Mouse (Mus musculus) thymus, postnatal 25 days (tissue): ENCODE results near the gene Dtd2.

Experiments
- DNase-seq: peaks from one replicate; pipeline ENCODE4 v3.0.0; 2022

Dtd2 gene

DNA sequence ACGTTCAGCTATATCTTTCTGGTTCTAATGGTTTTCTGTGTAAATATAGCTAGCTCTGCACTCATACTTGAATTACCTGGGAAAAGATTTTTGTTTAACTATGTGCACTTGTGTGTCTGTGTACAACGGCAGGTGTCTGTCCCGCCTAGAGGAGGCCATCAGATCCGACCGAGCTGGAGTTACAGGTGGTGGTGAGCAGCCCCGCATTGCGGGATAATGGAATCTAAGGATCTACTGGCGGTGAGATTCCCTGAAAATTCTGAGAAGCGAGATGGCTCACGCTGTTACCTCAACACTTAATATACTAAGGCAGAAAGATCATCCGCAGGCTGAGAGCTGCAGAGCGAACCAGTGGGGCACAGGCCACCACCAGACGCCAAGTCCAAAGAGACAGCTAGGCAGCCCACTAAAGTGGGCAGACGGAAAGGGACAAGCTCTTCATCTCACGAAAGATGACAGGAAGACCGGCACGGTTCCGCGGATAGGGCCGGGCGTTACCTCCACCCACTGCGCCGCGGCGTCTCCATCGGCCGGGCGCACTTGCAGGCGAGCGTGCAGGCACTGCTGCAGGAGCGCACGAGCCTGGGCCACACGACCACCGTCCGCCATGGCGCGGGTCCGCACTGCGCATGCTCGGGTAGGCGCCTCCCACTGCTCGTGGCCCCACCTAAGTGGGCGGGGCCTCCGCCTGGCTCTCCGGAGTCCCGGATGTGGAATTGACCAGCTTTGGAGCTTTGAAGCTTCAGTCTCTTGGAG is at the start of gene Dtd2:
Dtd2 (minus strand) TSS at position 625 of the 756 bp plus-strand sequence.
- peak; percentile 97 for DNase-seq

DNA sequence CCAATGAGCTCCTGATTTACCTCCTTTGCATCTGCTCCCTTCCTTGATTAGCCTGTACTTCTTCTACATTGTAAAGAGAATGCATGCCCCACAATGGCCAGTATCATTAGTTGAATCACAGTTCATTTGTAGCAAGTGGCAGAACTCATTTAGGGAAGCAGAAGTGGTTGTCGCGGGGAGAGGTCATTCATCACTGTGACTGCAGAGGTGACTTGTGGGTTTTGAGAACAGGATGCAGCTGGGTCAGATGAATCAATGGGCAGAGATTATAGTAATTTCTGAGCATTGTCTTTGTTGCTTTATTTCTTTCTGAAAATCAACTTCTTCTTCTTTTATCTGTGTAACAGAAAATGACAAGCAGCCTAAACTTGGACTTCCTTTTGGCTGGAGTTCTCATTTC is 43.0 kb upstream of the Dtd2 start:
- no peak for DNase-seq

- DNase-seq: no peak
These were observed 40.1 kb upstream of the Dtd2 start for GRCm38 (mm10) chr12:52046371-52046770.

GRCm38 (mm10) chr12:52042818-52043336 is 36.6 kb upstream of the Dtd2 start:
- DNase-seq: no peak

DNA sequence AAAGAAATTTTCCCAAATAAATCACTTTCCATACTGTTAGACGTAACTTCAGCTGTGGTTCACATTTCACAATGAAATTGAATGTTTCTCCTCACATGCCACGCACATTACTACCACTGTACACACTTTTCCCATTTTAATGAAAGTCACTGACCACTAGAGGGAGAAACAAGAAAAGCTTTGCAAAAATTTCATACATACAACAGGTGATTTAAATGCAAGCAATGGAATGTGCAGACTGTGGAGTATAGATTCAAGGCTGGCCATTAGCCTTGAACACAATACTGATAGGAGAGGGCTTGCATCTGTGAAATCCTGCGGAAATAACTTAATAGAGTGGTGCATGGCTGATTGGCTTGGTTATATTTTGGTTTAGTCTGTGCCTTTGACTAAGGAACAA is 32.1 kb upstream of the Dtd2 start:
- DNase-seq: no peak

GRCm38 (mm10) chr12:52034956-52035355 is 28.7 kb upstream of the Dtd2 start:
- no peak for DNase-seq

GRCm38 (mm10) chr12:52032276-52032675 is 26.0 kb upstream of the Dtd2 start:
- no peak for DNase-seq

DNA sequence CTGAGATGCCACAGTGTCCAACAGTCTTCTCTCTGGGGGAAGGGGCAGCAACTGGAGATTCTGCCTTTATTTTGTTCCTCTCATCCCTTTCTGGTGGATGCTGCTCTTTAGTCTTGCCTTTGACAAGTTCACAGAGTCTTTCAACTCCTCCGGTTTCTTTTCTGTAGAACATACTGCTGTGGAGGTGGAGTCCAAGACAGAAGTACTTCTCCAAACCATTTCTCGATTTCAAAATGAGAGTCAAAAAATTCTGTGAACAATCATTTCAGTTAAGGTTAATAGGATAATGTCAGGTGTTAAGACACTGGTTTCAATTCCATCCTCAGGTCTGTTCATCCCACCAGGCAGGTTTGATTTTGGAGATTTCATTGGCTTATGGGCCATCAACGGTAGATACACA is 21.7 kb upstream of the Dtd2 start, which contains the start of gene Gpr33:
Gpr33 (minus strand) TSS at position 101 of the 400 bp plus-strand sequence.
- no peak for DNase-seq

- no peak for DNase-seq
These were observed 8.3 kb upstream of the Dtd2 start for GRCm38 (mm10) chr12:52014494-52015029.

DNA sequence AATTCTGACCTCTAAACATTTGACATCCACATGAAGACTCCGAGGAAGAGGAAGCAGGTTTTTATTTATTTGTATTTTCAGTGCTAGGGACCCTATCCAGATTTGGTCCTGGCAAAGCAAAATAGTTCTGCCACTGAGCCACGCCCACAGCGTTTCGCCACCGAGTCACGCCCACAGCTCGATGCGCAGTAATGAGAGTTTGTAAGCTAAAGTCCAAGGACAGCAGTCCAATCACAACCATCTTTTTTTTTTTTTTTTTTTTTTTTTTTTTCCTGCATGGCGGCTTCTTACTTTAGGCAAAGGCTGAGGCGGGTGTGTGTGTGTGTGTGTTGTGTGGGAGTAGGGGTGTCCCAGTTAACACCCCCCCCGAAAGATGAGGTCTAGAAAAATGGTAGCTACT is 7.7 kb upstream of the Dtd2 start:
- no peak for DNase-seq

DNA sequence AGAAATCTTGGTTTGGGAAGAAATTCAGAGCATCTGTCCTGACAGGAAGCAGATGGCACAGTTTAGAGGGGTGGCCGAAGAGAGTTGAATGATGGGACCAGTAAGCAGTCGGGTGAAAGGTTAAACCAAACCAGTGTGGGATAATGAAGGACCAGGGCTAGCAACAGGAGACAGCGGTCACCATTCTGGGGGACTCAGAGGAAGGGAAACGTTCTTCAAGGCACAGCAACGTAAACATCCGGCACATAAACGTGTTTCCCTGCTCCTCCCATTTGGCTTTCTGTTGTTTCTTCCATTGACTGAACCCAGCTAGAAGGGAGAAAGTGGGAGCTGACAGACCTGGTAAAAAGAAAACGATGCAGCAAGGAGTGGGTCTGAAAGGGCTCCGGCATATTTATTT is 7.0 kb upstream of the Dtd2 start:
- no peak for DNase-seq

DNA sequence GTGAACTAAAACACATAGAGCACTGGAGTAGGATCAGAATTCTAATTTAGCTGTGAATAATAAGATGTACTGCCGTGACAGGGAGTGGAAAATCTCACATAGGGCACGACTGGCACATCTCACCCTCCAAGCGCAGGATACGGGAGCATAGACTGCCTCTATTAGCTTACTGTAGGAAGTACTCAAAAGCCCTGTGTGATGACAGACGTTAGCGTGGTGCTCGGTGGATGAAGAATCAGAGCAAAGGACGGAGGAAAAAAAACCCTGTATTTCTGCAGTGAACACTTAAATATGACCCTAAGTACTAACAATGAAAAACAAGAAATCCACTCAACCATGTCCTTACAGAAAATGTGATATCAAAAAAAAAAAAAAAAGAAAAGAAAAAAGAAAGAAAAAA is 5.9 kb upstream of the Dtd2 start:
- DNase-seq: no peak

DNA sequence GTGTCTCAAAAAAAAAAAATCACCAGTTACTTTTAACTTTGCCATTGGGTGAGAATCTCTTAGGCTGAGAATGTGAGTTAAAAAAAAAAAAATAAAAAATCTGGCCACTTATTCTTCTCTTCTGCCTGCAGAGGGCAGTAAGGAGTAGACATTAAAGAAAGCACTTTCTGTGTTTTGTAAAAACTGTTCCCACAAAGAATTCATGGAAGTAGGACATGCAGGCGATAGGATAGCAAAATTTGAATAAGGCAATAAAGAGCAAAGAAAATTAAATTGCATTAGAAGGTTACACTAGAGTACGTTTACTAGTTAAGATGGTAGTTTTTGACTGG is 4.3 kb upstream of the Dtd2 start:
- DNase-seq: no peak

GRCm38 (mm10) chr12:52009928-52010629 is 3.8 kb upstream of the Dtd2 start:
- DNase-seq: no peak

GRCm38 (mm10) chr12:52006633-52006994 is 313 bp upstream of the Dtd2 start:
- no peak for DNase-seq

DNA sequence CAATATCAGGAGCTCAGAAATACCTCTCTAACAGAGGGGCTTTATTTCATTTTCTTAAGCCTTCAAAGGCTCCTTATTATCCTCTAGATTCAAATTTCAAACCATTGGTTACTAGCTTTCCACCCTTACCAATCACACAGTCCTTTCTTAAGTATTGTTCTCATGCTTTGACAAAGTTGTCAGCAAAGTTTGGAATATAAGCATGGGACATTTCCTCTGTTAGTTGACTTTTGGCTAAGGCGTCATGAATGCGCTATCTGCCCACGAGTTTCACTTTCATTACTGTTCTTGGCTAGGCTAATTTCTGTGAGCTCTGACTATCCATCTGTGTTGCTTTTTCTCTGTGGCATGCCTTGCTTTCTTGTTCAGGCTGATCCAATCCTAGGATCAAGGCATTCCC is 3.6 kb downstream of the Dtd2 start:
- no peak for DNase-seq

DNA sequence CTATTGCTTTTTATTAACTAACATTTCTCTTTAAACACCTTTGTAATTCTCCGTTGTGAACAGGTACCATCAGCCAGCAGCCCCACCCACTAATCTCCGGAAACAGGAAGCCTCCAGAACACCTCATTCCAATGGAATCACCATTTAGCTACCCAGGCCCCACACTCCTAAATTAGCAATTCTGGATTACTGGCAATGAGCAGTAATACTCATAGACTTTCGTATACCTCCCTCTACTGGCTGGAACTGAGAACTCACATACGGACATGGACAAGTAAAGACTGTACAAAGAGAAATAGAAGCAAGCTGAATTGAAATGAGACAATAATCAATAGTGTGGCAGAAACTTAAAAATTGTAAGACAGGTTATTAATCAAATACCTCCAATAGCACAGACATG is 4.8 kb downstream of the Dtd2 start:
- peak; percentile 55 for DNase-seq

DNA sequence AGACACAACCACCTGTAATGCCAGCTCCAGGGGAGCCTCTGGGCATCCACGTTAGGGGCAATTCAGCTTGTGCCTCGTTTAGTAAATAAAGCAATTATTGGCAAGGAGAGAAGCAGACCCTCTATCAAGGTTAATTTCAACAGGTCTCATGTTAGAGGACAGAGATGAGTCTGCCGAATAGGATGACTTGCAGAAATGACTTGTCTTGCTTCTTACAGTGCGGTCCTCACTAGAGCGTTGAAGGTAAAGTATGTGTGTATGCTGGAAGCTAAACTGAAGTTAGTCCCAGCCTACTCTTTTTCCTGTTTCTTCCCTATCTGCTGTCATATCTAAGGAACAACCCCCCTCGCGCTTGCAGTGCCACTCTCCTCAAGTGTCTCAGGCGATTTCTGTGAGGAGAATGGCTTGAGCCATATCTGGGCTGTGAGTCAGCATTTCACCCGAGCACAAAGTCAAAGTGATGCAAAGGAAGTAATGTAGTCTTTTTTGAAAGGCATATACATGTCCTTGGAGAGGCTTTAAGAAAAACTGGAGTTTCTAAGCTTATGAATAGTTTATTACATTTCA is 7.9 kb downstream of the Dtd2 start:
- DNase-seq: no peak

DNA sequence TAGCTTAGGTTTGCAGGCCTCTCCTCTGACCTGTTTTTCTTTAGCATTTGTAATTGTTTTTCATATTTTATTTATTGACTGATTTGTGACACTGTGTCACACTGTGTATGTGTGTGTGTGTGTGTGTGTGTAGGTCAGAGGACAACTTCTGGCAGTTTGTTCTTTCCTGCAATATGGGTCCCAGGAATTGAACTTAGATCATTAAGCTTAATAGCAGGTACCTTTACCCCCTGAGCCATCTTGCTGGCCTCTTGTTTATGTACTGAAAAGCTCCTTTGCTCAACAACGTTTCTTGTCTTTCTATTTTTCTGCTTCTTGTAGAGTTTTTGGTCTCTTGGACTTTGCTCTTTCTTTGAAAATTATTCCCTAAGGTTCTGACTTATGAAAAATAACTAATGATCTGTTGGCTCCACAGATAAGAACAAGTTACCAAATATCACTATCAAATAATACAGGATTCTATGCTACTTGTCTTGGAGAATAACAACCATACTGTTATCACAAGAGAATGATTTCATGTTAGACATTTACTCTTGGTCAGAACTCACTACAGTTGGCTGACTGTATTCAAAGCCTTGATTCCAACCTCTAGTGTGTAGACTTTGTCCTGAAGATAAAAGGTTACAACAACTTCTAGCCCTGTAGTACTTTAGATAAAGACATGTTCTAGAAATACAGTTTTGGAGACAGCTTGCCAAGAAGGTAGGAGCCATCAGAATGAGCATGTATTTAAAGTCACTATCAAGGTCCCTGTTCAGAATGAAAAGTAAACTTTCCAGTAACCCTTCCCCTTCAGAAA is 10.4 kb downstream of the Dtd2 start:
- no peak for DNase-seq

DNA sequence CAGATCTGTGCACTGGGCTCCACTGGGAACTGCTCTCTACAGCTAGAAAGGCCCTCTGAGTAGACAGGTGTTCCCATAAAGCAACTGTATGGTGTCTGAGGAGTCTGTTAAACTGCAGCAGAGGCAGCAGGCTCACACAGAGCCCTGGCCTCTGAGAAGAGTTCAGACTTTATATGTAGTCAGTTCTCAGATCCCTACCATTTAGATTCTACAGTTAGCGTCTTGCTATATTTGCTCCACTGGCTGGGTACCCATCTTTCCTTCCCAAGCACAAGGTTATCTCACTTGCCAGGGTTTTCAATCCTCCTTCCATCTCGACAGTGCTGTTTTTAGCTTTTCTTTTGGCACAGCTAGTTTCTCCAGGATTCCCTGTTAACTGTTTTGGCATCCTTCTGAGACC is 15.7 kb downstream of the Dtd2 start:
- no peak for DNase-seq

DNA sequence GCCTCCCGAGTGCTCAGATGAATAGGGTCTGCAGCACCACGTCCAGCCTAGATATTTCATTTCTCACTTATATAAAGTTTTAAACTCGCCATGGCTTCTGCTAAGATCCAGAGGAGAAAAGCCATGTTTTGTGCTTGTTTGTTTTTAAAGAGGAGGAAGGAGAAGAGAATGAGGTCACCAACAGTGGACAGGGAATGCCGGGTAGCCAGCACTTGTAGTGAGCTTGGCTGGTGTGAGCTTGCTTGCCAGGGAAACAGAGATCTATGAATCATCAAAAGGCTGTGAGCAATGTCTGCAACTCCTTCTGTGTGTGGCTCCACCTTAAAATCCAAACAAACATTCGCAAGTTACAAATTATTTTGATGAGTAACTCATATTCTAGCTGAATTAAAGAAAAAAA is 17.8 kb downstream of the Dtd2 start:
- no peak for DNase-seq

GRCm38 (mm10) chr12:51985826-51986225 is 20.5 kb downstream of the Dtd2 start:
- no peak for DNase-seq

DNA sequence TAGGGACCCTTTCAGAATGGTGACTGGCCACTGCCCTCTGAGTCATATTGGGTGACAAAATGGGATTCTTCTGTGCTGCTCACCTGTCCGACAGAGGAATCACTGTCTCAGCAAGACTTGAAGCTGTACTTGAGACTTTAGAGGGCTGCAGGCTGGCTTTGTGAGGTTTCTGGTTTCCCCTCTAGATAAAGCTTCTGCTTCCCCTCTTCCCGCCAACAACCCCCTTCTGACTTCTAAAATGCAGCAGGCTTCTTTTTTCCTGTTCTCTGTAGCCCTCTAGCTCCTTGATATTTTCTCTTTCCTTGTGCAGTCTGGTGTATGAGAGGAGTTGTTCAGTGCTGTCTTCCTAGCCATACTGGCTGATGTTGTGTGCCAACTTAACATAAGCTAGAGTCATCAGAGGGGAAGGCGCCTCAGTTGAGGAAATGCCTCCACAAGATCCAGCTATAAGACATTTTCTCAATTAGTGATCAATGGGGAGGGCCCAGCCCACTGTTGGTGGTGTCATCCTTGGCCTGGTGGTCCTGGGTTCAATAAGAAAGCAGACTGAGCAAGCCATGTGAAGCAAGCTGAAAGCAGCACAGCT is 21.0 kb downstream of the Dtd2 start:
- no peak for DNase-seq
